Mouse (Mus musculus): Measurements from ENCODE around the gene Zfp626.
"Not testable (repeated sequence)": the region's sequence is repeated elsewhere in the genome, so short reads cannot be mapped to it uniquely, and the experiment has no call there.

DNA sequence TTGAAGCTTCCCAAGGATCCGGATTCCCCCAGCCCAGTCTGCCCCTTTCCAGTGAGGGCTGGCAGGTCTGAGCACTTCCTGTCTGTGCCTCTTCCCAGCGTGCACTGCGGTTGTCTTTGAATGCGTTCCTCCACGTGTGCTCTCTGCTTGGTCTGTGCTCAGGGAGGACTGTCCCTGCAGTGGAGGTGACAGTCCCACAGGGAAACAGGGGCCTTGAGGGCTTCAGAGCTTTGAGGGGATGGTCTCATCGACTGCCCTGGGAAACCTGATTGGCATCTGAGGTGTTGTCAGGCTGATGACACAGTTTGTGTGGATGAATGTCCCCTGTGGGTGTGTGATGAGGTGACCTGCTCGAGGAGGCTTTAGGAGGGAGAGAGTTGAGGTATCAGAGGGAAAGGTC lies 309 bp downstream of the Zfp626 start:
- not testable (repeated sequence) for TF ChIP-seq CTCF (IDR thresholded peaks at IDR 0.05; ENCODE audit: borderline replicate concordance, extremely low read depth, insufficient read depth, insufficient read length); POLR2A (IDR thresholded peaks at IDR 0.05; ENCODE audit: borderline replicate concordance, extremely low read depth, insufficient read depth, insufficient read length, poor library complexity, severe bottlenecking)
